Mouse (Mus musculus): ENCODE results near the gene Agpat4.
"Not testable (repeated sequence)": the region's sequence is repeated elsewhere in the genome, so short reads cannot be mapped to it uniquely, and the experiment has no call there.

Gene Agpat4

GRCm38 (mm10) chr17:12118561-12118925 is at the start of gene Agpat4:
Agpat4 (plus strand) TSS chr17:12118704.
- DNase-seq: peak; percentile 74

- no peak for DNase-seq
Observed at GRCm38 (mm10) chr17:12076816-12077215, 41.7 kb upstream of the Agpat4 start.

GRCm38 (mm10) chr17:12080656-12081495 is 37.6 kb upstream of the Agpat4 start:
- no peak for DNase-seq

GRCm38 (mm10) chr17:12082201-12082600 is 36.3 kb upstream of the Agpat4 start:
- no peak for DNase-seq

GRCm38 (mm10) chr17:12090261-12090927 is 28.1 kb upstream of the Agpat4 start:
- no peak for DNase-seq

GRCm38 (mm10) chr17:12092901-12093564 is 25.5 kb upstream of the Agpat4 start:
- no peak for DNase-seq

- no peak for DNase-seq
Observed at GRCm38 (mm10) chr17:12094016-12094415, 24.5 kb upstream of the Agpat4 start.

GRCm38 (mm10) chr17:12094827-12095590 is 23.5 kb upstream of the Agpat4 start:
- DNase-seq: no peak

- no peak for DNase-seq
Observed at GRCm38 (mm10) chr17:12099415-12099814, 19.1 kb upstream of the Agpat4 start.

GRCm38 (mm10) chr17:12102326-12102725 is 16.2 kb upstream of the Agpat4 start:
- no peak for DNase-seq

GRCm38 (mm10) chr17:12103781-12104180 is 14.7 kb upstream of the Agpat4 start:
- peak; percentile 71 for DNase-seq

- peak; percentile 67 for DNase-seq
Observed at GRCm38 (mm10) chr17:12104245-12104644, 14.3 kb upstream of the Agpat4 start.

- DNase-seq: peak; percentile 53
Observed at GRCm38 (mm10) chr17:12104690-12105089, 13.8 kb upstream of the Agpat4 start.

GRCm38 (mm10) chr17:12106255-12106654 is 12.2 kb upstream of the Agpat4 start:
- DNase-seq: no peak

GRCm38 (mm10) chr17:12113626-12114025 is 4.9 kb upstream of the Agpat4 start:
- DNase-seq: no peak

- DNase-seq: no peak
Observed at GRCm38 (mm10) chr17:12115086-12115485, 3.4 kb upstream of the Agpat4 start.

GRCm38 (mm10) chr17:12118131-12118530 is 373 bp upstream of the Agpat4 start:
- DNase-seq: peak; percentile 23

GRCm38 (mm10) chr17:12118926-12119641 is 580 bp downstream of the Agpat4 start:
- DNase-seq: peak; percentile 86

GRCm38 (mm10) chr17:12119675-12120074 is 1.2 kb downstream of the Agpat4 start:
- DNase-seq: peak; percentile 57

GRCm38 (mm10) chr17:12120268-12120667 is 1.8 kb downstream of the Agpat4 start:
- no peak for DNase-seq

- DNase-seq: no peak
Observed at GRCm38 (mm10) chr17:12121226-12121794, 2.8 kb downstream of the Agpat4 start.

- not testable (repeated sequence) for DNase-seq
Observed at GRCm38 (mm10) chr17:12122262-12122661, 3.8 kb downstream of the Agpat4 start.
